Mouse (Mus musculus) B cell, adult 2 months (primary cell): ENCODE measurements around the gene Dlg2.
A peak's percentile ranks its signal among the peaks of the same experiment; 100 is the strongest.

Experiments
- DNase-seq, 2 experiments: peaks; one replicate each; pipeline ENCODE4 v3.0.0; 2022

The Dlg2 gene

DNA sequence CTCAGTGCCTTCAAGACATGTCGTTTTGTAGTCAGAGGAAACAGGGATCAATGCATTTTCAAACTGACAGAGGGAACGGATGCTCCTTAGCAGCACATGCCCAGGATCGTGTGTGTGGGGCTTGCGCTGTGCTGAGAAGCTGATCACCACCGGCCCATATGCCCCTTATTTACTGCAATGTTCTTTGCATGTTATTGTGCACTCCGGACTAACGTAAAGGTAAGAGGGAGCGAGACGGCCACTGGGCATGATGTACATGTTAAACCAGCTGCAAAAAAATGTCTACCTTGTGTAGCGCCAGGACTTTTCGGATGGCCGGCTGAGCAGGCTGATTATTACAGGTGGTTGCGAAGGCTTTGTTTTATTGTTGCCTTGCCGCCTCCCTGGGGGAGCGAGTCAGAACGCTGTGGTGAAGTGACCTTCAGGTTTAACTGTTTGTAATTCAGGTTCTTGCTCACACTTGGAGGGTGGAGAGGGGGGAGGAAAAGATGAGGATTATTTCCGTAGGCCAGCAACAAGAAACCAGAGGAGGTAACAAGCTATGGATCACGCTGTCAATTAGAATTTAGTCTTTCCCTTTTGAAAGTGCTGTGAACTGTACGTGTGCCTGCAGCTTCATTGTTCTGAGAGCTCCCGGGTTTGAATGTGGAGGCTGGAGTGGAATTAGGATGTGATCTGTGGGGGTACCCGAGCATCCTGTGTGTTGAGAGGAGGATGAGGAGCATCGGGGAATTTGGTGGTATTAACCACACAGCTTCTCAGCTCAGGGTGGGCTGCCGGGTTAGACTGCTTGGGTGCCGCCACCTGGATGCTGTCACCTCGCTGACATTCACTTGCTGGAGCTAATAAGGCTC is 614.6 kb downstream of the Dlg2 start:
- DNase-seq, result no peak

DNA sequence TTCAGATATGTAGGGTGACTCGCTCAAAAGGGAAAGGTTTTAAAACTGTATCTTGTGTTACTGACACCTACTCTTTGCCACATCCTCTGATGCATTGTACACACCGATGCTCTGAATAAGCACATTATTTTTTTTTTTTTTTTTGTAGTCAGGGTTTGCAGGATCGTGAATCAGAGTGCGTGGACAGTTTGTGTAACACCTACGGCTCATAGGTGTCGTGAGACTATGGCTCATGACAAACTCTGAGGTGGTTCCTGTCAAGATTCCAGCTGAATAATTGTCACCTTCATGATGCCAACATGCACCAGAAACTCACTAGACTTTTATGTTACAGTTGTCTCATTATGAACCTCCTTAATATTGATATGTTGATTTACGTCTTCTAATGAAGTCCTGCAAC is 620.0 kb downstream of the Dlg2 start:
- no peak for DNase-seq

DNA sequence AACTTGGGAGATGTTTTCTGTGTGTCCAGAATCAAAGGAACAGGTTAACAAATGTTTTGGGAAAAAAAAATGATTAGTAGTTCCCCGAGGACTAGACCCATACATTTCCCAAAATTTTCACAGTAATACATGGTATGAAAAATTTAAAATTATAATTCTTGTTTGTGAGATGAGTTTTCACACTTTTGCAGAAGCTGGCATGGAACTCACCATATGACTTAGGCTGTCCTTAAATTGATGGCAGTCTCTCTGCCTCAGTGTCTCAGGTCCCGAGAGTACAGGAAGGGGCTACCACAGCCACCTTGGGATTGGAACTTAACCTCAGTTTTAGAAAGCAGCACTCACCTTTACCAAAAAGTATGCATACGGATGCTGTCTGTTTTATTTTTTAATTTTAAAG is 622.0 kb downstream of the Dlg2 start:
- no peak for DNase-seq

DNA sequence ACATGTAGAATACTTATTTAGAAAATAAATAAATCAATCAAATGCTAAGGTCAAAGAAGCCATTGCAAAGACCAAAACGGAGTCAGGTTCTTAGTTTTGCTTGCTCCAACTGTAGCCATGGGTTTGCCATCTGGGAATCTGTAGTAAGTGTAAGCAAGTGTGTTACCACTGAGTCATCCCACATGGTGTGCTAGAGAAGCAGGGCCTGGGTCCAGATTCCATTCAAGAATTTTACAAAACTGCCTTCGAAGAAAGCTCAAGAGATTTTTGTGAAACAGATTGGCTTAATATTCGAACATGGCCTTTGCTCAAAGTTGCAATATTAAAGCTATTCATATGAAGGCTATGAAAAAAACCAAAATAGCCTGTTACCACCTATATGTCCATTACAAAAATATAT is 633.1 kb downstream of the Dlg2 start:
- no peak for DNase-seq

DNA sequence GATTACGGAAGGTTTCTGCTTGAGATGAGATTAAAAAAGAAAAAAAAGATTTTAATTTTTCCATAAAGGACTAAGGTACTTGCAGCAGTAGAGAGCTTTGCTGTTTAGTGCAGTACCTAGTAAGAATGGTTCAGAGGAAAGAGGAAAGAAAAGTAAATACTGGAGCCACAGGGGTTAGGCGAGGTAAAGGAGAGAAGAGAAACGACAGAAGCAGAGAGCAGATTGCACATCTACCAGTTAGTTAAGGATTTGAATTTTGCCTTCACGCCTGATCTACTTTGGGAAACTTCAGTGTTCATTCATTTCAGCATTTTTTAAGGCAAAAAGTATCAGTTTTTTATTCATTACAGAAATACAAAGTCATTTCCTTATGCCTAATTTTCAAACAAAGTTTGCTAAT is 655.7 kb downstream of the Dlg2 start:
- DNase-seq, result no peak

DNA sequence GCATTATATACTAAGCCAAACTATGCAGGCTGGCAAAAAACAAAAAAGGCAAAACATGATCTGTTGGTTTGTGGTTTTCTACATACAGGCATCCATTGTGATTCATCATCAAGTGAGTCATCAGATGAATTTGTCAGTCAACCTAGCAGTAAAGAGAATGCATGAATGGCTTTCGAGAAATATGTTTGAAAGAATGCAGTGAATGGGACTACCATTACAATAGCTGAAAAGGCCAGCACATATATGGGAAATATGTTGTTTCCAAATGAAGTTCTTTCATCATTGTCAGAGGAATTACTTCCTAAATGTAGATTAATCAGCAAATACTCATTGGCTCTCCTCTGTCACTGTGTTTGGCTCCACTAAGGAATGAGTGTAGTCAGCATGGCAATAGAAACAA is 677.6 kb downstream of the Dlg2 start:
- DNase-seq, result no peak

DNA sequence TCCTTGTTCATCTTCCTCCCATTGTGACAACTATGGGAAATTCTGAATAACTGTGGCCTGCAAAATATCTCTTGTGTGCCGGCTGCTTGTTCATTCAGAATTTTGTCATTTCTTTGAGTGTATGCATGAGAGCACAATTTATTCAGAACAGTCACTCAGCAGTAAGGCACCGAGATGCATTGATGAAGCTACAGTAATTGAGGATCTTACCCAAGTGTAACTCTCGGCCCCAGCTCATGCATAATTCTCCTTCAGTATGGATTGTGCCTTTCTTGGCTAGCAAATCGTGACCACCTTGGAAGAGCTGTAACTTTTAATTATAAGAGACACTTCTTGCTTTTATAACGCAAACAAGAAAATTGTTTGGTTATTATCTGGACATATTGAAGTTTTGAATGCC is 682.7 kb downstream of the Dlg2 start:
- DNase-seq, result no peak

DNA sequence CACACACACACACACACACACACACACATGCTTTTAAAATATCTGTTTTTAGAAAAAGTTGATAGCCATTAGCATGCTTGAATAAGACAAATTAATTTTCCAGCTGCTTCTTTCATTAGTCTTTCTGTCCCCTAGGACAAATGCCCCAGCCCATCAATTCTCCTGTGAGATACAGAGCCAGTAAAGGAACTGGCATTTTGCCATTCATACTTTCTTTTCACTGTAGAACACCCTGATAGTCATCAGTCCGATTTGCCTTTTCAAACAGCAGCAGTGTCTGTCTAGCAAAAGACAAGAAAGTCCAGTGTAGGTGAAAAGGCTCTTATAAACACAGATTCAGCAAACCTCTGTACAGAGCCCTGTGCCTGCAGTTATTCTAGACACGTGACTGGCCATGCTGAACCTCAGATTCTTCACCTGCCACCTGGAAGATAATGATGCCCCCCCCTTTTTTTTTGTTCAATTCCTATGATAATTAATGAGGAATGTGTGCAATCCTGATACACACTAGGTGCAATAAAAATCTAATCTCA is 685.2 kb downstream of the Dlg2 start:
- DNase-seq, result no peak

DNA sequence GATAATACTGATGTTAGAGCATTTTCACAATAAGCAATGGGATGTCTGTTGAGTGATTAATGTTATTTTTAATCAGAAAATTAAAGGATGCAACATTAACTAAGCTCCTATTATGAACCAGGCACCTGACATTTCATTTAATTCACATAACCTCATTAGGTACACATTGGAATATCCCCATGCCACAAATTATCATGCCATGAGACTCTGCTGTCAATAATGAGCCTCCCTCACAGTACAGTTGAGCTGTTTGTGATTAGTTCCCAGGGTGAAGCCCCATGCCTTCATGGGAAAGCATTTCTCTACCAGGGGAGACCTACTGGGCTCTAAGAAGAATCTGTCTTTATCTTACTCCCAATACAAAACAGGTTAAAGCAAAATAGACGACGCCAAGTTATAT is 697.1 kb downstream of the Dlg2 start:
- DNase-seq, result no peak

DNA sequence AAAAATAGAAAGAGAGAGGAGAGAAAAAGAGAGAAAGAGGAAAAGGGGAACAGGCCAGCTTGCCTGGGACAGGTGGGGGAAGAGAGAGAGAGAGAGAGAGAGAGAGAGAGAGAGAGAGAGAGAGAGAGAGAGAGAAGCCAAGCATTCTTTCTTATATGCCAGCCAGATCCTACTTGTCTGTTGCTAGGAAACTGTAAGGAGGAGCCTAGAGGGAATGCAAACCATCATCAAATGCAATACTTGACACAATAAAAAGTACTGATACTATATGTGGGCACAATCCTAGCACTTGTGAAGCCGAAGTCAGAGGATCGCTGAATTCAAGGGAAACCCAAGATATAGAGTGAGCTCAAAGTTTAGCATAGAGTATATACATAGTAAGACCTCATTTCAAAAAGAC is 711.7 kb downstream of the Dlg2 start:
- DNase-seq, result no peak

DNA sequence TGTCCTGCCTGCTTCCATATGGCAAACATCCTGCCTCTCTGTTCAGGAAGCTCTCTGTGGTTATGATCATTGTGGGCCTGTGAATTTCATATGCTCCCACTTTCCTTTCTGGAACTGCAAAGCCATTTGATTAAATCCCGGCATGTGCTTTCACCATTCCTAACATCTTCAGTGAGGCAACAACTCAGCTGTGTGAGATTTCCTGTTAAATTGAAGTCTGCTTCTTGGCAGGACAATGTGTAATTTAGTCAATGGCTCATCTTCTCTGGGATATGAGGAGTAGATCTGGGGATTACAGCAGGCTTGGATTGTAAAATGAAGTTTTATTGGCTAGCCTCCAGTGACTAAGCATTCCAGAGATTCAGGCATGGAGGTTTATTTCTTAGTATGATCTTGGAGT is 722.9 kb downstream of the Dlg2 start:
- DNase-seq, result no peak

DNA sequence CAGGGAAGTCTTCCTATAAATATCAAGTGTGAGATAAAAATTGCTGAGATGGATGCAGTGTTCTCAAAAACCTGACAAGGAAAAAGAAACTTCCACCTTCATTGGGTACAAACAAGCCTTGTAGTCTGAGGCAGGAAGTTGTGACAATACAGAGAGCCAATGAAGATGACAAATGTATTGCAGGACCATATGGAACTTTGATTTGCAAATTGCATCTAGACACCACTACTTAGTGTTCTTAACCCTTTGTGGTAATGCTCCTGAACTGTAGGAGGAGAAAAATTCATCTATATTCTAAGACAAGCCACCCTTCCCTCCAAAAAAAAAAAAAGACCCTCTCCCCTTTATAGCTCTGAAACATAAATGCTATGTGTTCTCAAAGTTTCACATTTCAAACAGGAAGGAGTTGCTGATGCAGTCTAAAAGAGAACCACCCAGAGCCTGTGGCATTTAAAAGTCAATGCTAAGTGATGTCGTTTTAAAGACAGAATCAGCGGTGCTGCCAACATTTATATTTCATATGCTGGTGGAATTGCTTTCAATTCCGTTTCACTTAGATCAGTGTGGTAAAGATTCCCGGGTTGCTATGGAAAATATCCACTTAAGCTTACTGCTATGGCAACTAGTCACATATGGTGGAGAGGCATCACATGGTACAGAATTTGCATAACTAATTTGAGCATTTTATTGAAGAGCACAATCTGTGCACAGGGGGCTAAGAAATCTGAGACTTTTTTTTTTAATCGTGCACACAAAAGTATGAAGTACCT is 731.8 kb downstream of the Dlg2 start:
- DNase-seq, result no peak

DNA sequence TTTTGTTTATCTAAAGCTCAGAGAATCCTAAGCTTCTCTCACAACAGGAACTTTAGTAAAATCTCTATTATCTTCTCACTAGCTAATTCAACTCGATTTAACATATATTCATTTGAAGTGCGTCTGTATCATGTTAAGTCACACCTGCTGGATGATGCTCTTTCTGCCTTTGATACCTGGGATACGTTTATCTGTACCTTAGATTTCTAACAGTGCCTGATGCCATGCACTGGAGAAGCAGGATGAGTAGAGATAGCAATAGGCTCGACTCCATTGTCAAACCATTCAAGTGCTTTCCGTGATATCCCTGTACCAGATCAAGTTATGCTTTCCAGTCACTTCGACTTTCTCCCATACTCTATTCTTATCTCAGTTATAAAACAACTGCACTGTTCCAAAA is 732.5 kb downstream of the Dlg2 start:
- no peak for DNase-seq

DNA sequence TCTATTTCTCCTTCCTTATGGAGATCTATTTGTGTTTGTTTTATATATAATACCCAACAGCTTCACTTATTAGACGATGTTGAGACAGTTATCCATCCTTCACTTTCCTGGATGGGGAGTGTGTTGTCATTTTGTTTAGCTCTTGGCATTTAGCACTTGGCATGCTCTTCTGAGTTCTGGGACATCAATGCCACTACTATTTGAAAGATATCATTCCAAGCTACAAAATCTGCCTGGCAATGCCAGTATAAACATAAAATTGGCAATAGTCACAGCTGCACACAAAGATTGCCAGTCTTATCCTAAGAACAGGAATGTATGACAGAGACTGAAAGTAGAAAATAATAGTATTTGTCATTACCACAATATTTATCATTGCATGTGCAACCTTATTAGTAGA is 735.8 kb downstream of the Dlg2 start:
- no peak for DNase-seq

DNA sequence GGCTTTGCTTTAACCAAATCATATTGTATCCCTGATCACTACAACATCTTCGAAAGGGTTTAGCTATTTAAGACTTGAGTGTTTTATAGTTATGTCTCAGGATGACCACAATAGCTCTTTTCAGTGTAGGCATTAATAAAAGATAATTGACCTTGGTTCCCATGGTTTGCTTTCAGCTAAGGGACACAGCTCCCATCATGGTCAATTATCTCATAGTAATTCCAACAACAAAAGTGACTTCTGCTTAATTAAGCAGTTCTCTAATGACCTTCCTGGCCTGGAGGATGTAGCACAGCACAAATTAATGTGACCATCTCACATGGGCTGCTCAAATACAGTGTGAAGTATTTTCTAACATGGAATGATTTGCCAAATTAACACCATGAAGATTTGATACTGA is 738.4 kb downstream of the Dlg2 start:
- DNase-seq, result no peak

DNA sequence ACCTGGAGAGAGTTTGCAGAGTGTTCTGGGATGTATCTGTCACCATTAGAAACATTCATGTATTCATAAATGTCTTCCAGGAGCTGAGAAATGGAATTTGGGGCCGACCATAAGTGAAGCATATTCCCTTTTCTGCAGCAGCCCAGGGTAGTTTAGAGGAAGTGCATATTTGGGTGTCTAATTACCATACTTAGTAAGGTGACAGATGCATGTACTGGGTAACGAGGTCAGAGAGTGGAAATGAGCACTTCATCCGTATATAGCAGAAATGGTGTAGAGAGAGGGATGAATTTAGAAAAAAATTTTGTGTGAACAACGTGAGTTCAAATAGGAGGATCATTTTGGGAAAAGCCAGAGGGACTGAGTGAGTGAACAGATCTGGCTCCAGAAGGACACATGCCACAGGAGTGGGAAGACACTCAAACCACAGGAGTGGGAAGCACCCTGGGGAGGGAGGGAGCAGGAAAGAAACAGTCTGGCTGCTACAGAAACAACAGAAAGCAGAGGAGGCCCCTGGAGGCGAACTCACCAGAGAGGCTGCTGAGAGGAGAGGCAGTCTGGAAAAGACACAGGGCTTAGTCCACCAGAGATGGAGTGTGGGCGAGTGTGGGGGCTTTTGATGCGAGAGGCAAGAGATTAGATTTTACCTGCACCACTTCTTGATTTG is 742.0 kb downstream of the Dlg2 start:
- DNase-seq, result no peak

DNA sequence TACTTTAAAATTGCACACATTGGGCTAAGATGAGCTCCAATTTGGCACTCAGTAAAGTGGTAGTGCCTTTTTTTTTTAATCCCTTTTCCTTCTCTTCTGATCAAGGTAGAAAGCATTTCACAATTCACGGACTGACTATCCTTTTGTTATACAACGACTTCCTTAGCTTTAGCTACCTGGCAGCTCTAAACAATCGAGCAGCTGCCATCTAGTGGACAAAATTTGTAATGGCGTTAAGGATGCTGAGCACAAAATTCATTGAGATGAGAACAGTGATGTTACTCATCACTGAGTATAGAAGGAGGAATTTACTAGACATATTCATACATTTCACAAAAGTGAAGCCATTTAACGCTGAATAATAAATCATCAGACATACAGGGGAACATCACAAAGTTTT is 750.0 kb downstream of the Dlg2 start:
- peak; percentile 1 to 2 for DNase-seq

DNA sequence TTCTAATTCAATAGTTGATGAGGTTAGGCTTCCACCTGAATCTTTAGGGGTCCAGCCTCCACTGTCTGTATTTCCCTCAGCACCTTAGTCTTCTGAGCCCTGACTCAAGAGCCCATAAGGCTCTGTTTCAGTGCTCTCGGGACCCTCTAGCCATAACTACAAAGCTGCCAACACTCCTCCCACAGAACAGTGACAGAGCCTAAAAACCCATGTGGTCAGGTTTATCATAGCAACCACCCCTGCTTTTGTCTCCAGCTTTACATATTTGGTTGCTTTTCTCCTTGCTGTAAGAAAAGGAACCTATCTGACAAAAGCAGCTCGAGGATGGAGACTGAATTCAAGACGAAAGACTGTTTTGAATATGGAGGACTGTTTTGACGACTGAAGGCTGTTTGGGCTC is 765.2 kb downstream of the Dlg2 start:
- DNase-seq, result no peak

DNA sequence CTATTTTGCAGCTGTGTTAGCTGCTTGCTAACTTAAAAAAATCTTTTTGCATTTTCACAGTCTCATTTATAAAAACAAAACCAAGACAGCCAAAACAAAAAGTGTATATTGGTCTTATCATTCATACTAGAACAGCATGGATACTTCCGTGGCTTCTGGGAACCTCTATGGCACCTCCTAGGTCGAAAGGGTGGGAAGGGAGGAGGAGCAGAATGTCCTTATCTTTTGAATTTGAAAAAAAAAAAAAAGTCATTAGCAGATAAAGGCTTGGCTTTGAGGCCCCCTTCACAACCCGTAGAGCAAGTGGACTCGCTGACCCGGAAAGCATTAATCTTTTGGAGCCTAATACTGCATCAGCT is 785.2 kb downstream of the Dlg2 start:
- no peak for DNase-seq

DNA sequence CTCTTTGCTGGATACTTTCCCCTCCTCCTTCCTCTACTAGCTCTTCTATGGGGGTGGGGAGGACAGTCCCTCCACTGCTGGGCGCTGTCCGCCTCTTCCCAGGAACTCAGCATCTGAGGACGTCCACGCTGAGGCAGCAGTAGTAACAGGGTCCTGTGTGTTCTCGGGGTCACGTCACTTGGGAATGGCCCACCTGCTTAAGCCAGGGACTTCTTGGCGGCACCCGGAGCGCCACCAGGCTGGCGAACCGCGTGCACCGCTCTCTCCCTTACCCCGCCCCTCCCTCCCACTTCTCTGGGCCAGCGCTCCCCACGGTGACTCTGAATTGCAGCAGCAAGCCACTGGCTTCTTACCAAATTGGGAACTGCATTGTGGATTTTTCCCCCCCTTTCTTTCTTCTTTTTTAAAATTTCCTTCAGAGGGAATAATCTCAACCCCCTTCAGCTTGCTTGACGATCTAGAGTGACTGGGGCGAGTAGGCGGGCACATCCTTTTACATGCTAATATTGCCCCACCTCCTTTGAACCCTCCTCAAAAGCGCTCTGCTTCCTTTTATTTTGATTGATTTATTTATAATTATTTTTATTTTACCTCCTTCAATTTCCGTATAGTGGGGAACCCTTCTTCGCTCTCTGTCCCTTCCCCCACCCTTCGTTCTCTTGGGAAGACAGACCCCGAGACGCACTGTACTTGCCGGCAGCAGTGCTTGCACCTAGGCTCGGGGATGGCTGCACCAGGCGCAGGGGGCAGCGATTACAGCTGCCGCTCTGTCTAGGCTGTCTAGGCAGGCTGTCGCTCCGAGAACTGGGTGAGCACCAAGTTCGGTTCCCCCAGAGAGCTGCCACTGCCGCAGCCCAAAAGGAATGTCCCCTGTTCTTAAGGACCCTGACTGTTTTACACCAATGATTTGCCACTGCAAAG is 785.8 kb downstream of the Dlg2 start:
- no peak for DNase-seq

DNA sequence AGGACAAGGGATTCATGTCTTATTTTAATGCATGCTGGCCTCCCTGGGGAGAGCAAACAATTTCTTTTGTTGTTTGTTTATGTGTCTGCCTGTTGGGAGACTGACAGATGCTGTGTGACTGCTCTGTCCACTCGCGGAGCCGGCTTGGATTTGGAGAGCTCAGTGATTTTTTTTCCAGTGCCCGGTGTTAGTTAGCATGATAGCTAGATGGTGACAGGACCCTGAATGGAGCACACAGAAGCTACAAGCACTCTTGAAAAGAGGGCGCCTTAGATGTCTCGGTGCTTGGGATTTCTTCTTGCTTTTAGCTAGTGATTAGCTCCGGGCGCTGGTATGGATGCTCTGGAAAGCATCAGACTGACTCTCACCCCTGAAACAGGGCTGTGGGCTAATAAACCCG is 786.5 kb downstream of the Dlg2 start:
- DNase-seq, result no peak

DNA sequence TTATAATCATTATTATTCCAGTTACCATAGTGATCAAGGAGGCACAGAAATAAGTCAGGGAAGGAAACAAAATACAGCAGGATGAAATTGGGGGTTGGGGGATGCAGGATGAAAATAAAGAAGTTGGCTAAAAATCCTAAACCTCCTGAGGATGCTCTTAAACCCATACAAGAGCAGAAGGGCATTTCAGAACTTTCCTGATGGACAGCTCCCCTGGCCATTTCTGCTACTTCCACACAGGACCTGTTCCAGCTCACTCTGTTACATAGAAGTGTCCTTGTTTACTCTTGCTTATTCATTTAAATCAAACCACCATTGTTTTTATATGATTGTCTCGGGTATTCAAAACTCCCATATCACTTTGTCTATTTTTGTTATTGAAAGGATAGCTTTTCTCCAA is 791.3 kb downstream of the Dlg2 start:
- no peak for DNase-seq

DNA sequence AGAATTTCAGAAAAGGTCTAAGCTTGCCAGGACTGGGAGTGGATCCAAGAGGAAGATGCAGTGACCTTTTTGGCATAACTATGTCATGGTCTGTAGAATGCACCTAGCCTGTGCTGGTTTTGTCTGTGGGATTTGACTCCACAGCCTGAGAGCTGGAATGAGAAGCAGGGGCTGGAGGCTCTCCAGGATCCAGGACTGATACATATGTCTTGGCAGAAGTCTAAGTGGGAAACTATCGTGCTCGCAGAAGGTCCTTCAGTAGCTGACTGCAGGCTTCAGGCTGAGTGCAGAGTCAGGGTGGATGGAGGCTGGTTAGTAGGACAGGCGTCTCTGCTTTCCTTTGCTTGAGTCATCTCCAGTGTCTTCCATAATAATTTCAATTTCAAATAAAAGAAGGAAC is 807.7 kb downstream of the Dlg2 start:
- no peak for DNase-seq
